Mouse (Mus musculus) liver, embryonic 15.5 days (tissue): Measurements from ENCODE around the gene Tbr1. TPM values are rescaled to one million over a fixed set of nuclear protein-coding genes. Genes with fewer than 3 reads are reported as not detected.

Experiments used
- ATAC-seq: fragments of 200-750 bp; cut with Nextera tagmentation; 2 replicates; pipeline ENCODE4 v1.8.0; 2017; ENCODE audit warnings: moderate number of reproducible peaks, mild to moderate bottlenecking, moderate library complexity; ENCODE audit not compliant: insufficient read depth
- H3K27ac ChIP-seq: fragments of 300-500 bp; sonication (generic); replicated peaks from 2 replicates; pipeline ENCODE4 v1.5.1; 2015; ENCODE audit warnings: mild to moderate bottlenecking, inconsistent platforms
- H3K27me3 ChIP-seq: fragments of 300-500 bp; sonication (generic); 2 replicates; pipeline ENCODE4 v1.6.1; 2015; ENCODE audit warnings: mild to moderate bottlenecking, inconsistent platforms
- H3K36me3 ChIP-seq: fragments of 300-500 bp; sonication (generic); replicated peaks from 2 replicates; pipeline ENCODE4 v1.6.1; 2015; ENCODE audit warnings: moderate library complexity, mild to moderate bottlenecking, inconsistent platforms
- H3K4me1 ChIP-seq: fragments of 300-500 bp; sonication (generic); replicated peaks from 2 replicates; pipeline ENCODE4 v1.6.1; 2015; ENCODE audit warnings: inconsistent platforms
- H3K4me2 ChIP-seq: fragments of 300-500 bp; sonication (generic); 2 replicates; pipeline ENCODE4 v1.6.1; 2015; ENCODE audit warnings: moderate library complexity, mild to moderate bottlenecking, inconsistent platforms
- H3K4me3 ChIP-seq: fragments of 300-500 bp; sonication (generic); replicated peaks from 2 replicates; pipeline ENCODE4 v1.5.1; 2015; ENCODE audit warnings: mild to moderate bottlenecking, inconsistent platforms
- H3K9ac ChIP-seq: fragments of 300-500 bp; sonication (generic); 2 replicates; pipeline ENCODE4 v1.6.1; 2015; ENCODE audit warnings: moderate library complexity, mild to moderate bottlenecking, inconsistent platforms
- H3K9me3 ChIP-seq: fragments of 300-500 bp; sonication (generic); replicated peaks from 2 replicates; pipeline ENCODE4 v1.6.1; 2016; ENCODE audit warnings: inconsistent platforms
- WGBS: fragments of 180-500 bp; shearing (Covaris S2); methylation state at CpG from one replicate; pipeline ENCODE4 v1.1.7; 2015; ENCODE audit warnings: mixed read lengths; ENCODE audit not compliant: insufficient replicate concordance; 5-methylcytosine and 5-hydroxymethylcytosine counted together
- polyA plus RNA-seq: library from polyadenylated mRNA; unstranded; fragments of >200 nt; fragmentation: Nextera tagmentation; extraction: Ambion mirVana; gene quantifications from 2 replicates; pipeline ENCODE4 v1.2.1, GENCODE M21; 2015

Gene Tbr1
- polyA plus RNA-seq, result 0.03 TPM in 1 of 2 replicates, not detected in the other

- ATAC-seq, result no peak
- H3K27me3 ChIP-seq, result peaks cover 63% of the 10 kb centered on the region
- 11% methylated on average over 11 of the region's 11 CpGs for WGBS
Measured at GRCm38 (mm10) chr2:61802656-61803251, at the start of gene Tbr1. Gene Tbr1, plus strand, starts transcription at chr2:61802930.

GRCm38 (mm10) chr2:61754989-61755388 lies 47.7 kb upstream of the Tbr1 start:
- H3K36me3 ChIP-seq, result no peaks in the 10 kb centered on the region
- no peak for ATAC-seq
- H3K9me3 ChIP-seq, result no peaks in the 10 kb centered on the region
- no peak overlapping the region for H3K27ac ChIP-seq
- no peak overlapping the region for H3K4me2 ChIP-seq
- H3K4me1 ChIP-seq, result peaks cover 18% of the 10 kb centered on the region
- H3K4me3 ChIP-seq, result no peak overlapping the region
- H3K27me3 ChIP-seq, result no peaks in the 10 kb centered on the region
- H3K9ac ChIP-seq, result no peak overlapping the region

More at GRCm38 (mm10) chr2:61802656-61803251, at the start of gene Tbr1:
- Histone ChIP-seq H3K9ac (no peak within 1 kb of the TSS), H3K27ac (no peak within 1 kb of the TSS), H3K36me3 (peaks cover 5% of the 10 kb centered on the region; the same call in 1 of the 2 replicates), H3K4me1 (peaks cover 5% of the 10 kb centered on the region; the same call in 1 of the 2 replicates), H3K4me2 (peak within 1 kb of the TSS; percentile 3; the same call in 1 of the 2 replicates), H3K9me3 (no peaks in the 10 kb centered on the region), H3K4me3 (no peak within 1 kb of the TSS)

- 75% methylated on average over 5 of the region's 5 CpGs for WGBS
- peak overlapping the region; percentile 64 for H3K27ac ChIP-seq
Measured at GRCm38 (mm10) chr2:61759234-61759855, 43.4 kb upstream of the Tbr1 start.

GRCm38 (mm10) chr2:61760044-61760443 lies 42.7 kb upstream of the Tbr1 start:
- 16% methylated on average over 3 of the region's 3 CpGs for WGBS
- ATAC-seq, result peak; percentile 90
- Histone ChIP-seq H3K27me3 (no peaks in the 10 kb centered on the region), H3K9me3 (no peaks in the 10 kb centered on the region), H3K9ac (no peak overlapping the region), H3K4me3 (no peak overlapping the region), H3K4me2 (peak overlapping the region; percentile 17), H3K4me1 (peaks cover 29% of the 10 kb centered on the region), H3K27ac (peak overlapping the region; percentile 64), H3K36me3 (peaks cover 15% of the 10 kb centered on the region; the same call in 1 of the 2 replicates)

More at GRCm38 (mm10) chr2:61759234-61759855, 43.4 kb upstream of the Tbr1 start:
- 0 out of 2 replicates have a peak, but pooled peaks cover 11% of the 10 kb centered on the region for H3K36me3 ChIP-seq
- H3K4me3 ChIP-seq, result no peak overlapping the region
- H3K27me3 ChIP-seq, result no peaks in the 10 kb centered on the region
- no peaks in the 10 kb centered on the region for H3K9me3 ChIP-seq
- ATAC-seq, result peak; percentile 67
- H3K4me1 ChIP-seq, result peaks cover 27% of the 10 kb centered on the region
- H3K9ac ChIP-seq, result no peak overlapping the region
- peak overlapping the region; percentile 17; the same call in 1 of the 2 replicates for H3K4me2 ChIP-seq

- Histone ChIP-seq H3K9ac (no peak overlapping the region), H3K4me3 (no peak overlapping the region), H3K4me2 (no peak overlapping the region), H3K27ac (no peak overlapping the region), H3K4me1 (peaks cover 17% of the 10 kb centered on the region), H3K27me3 (no peaks in the 10 kb centered on the region), H3K36me3 (peaks cover 15% of the 10 kb centered on the region; the same call in 1 of the 2 replicates), H3K9me3 (no peaks in the 10 kb centered on the region)
- 60% methylated on average over 6 of the region's 6 CpGs for WGBS
- ATAC-seq, result no peak
Measured at GRCm38 (mm10) chr2:61764470-61765105, 38.1 kb upstream of the Tbr1 start.

- H3K4me2 ChIP-seq, result no peak overlapping the region
- H3K4me3 ChIP-seq, result no peak overlapping the region
- H3K4me1 ChIP-seq, result peaks cover 10% of the 10 kb centered on the region
- peaks cover 15% of the 10 kb centered on the region; the same call in 1 of the 2 replicates for H3K36me3 ChIP-seq
- H3K27me3 ChIP-seq, result no peaks in the 10 kb centered on the region
- 63% methylated on average over 4 of the region's 4 CpGs for WGBS
- no peaks in the 10 kb centered on the region for H3K9me3 ChIP-seq
- ATAC-seq, result no peak
- H3K27ac ChIP-seq, result no peak overlapping the region
- H3K9ac ChIP-seq, result no peak overlapping the region
Measured at GRCm38 (mm10) chr2:61765526-61765925, 37.2 kb upstream of the Tbr1 start.

- Histone ChIP-seq H3K27ac (no peak overlapping the region), H3K4me1 (no peaks in the 10 kb centered on the region), H3K4me3 (no peak overlapping the region), H3K4me2 (no peak overlapping the region), H3K9ac (no peak overlapping the region), H3K36me3 (peaks cover 38% of the 10 kb centered on the region), H3K27me3 (no peaks in the 10 kb centered on the region), H3K9me3 (no peaks in the 10 kb centered on the region)
- ATAC-seq, result no peak
Measured at GRCm38 (mm10) chr2:61780794-61781193, 21.9 kb upstream of the Tbr1 start.

- WGBS, result 78% methylated on average over 5 of the region's 5 CpGs
- H3K27me3 ChIP-seq, result no peaks in the 10 kb centered on the region
- no peak overlapping the region for H3K27ac ChIP-seq
- H3K4me2 ChIP-seq, result no peak overlapping the region
- no peak overlapping the region for H3K4me3 ChIP-seq
- no peaks in the 10 kb centered on the region for H3K4me1 ChIP-seq
- H3K36me3 ChIP-seq, result peaks cover 6% of the 10 kb centered on the region; the same call in 1 of the 2 replicates
- no peak overlapping the region for H3K9ac ChIP-seq
- no peaks in the 10 kb centered on the region for H3K9me3 ChIP-seq
- no peak for ATAC-seq
Measured at GRCm38 (mm10) chr2:61794960-61795359, 7.8 kb upstream of the Tbr1 start.

- WGBS, result 87% methylated on average over 1 of the region's 1 CpGs
- Histone ChIP-seq H3K27ac (no peak overlapping the region), H3K9ac (no peak overlapping the region), H3K4me3 (no peak overlapping the region), H3K9me3 (no peaks in the 10 kb centered on the region), H3K27me3 (peaks cover 16% of the 10 kb centered on the region), H3K4me1 (no peaks in the 10 kb centered on the region), H3K36me3 (peaks cover 8% of the 10 kb centered on the region; the same call in 1 of the 2 replicates), H3K4me2 (no peak overlapping the region)
- ATAC-seq, result no peak
Measured at GRCm38 (mm10) chr2:61798048-61798447, 4.7 kb upstream of the Tbr1 start.

- H3K9me3 ChIP-seq, result no peaks in the 10 kb centered on the region
- H3K4me1 ChIP-seq, result peaks cover 5% of the 10 kb centered on the region; the same call in 1 of the 2 replicates
- ATAC-seq, result no peak
- peaks cover 71% of the 10 kb centered on the region for H3K27me3 ChIP-seq
- no peak overlapping the region for H3K4me3 ChIP-seq
- 1% methylated on average over 29 of the region's 29 CpGs for WGBS
- no peak overlapping the region for H3K27ac ChIP-seq
- peak overlapping the region; percentile 3; the same call in 1 of the 2 replicates for H3K4me2 ChIP-seq
- H3K36me3 ChIP-seq, result peaks cover 5% of the 10 kb centered on the region; the same call in 1 of the 2 replicates
- H3K9ac ChIP-seq, result no peak overlapping the region
Measured at GRCm38 (mm10) chr2:61803443-61804367, 975 bp downstream of the Tbr1 start.
